Mouse (Mus musculus) forebrain, embryonic 16.5 days (tissue): Measurements from ENCODE around the gene Taf1c. TPM values are rescaled to one million over a fixed set of nuclear protein-coding genes. Genes with fewer than 3 reads are reported as not detected.

Source experiments
- ATAC-seq: fragments of 200-750 bp; cut with Nextera tagmentation; 2 replicates; pipeline ENCODE4 v1.8.0; 2017; ENCODE audit warnings: mild to moderate bottlenecking, moderate library complexity
- H3K27ac ChIP-seq: fragments of 300-500 bp; sonication (generic); 2 replicates; pipeline ENCODE4 v1.5.1; 2014; ENCODE audit warnings: low read length, control low read depth
- H3K27me3 ChIP-seq: fragments of 300-500 bp; sonication (generic); replicated peaks from 2 replicates; pipeline ENCODE4 v1.6.1; 2014; ENCODE audit warnings: low read length; ENCODE audit not compliant: control insufficient read depth, insufficient read depth
- H3K36me3 ChIP-seq: fragments of 300-500 bp; sonication (generic); 2 replicates; pipeline ENCODE4 v1.6.1; 2014; ENCODE audit not compliant: control insufficient read depth, insufficient read depth
- H3K4me1 ChIP-seq: fragments of 300-500 bp; sonication (generic); replicated peaks from 2 replicates; pipeline ENCODE4 v1.6.1; 2014; ENCODE audit warnings: low read length; ENCODE audit not compliant: control insufficient read depth, insufficient read depth
- H3K4me2 ChIP-seq: fragments of 300-500 bp; sonication (generic); 2 replicates; pipeline ENCODE4 v1.6.1; 2014; ENCODE audit warnings: mild to moderate bottlenecking, low read length, control low read depth
- H3K4me3 ChIP-seq: fragments of 300-500 bp; sonication (generic); replicated peaks from 2 replicates; pipeline ENCODE4 v1.5.1; 2014; ENCODE audit warnings: mild to moderate bottlenecking, low read length, control low read depth
- H3K9ac ChIP-seq: fragments of 300-500 bp; sonication (generic); replicated peaks from 2 replicates; pipeline ENCODE4 v1.6.1; 2014; ENCODE audit warnings: low read depth, low read length, control low read depth
- H3K9me3 ChIP-seq: fragments of 300-500 bp; sonication (generic); 2 replicates; pipeline ENCODE4 v1.6.1; 2016; ENCODE audit warnings: low read length; ENCODE audit not compliant: control insufficient read depth
- WGBS: fragments of 180-500 bp; shearing (Covaris S2); extraction: QIAGEN DNeasy Blood & Tissue Kit; methylation state at CpG from one replicate; pipeline ENCODE4 v1.1.7; 2014; 5-methylcytosine and 5-hydroxymethylcytosine counted together
- polyA plus RNA-seq: library from polyadenylated mRNA; unstranded; fragments of >200 nt; fragmentation: Nextera tagmentation; extraction: Ambion mirVana; gene quantifications from 2 replicates; pipeline ENCODE4 v1.2.1, GENCODE M21; 2015

Gene Taf1c
- polyA plus RNA-seq, 1 experiment from 2014 or later = 19.3 TPM

DNA sequence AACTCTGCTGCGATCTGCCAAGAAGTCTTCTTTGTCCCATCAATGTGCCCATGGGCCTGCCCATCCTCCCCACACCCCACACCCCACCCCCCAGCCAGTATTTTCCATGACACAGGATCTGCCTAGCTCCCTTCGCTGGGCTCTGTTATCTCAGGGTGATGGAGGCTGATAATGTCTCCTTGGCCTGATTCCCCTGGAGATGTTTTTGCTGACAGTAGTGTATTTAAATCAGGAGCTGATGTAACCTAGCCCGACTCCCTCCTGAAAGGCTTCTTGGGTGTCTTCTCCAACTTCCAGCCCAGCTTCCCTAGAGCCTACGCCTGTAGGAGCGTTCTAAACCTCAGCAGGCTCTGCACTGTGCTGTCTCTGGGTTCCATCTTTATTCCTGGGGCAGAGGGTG, 13.9 kb upstream of the Taf1c start:
- Histone ChIP-seq H3K4me2 (no peak overlapping the region), H3K4me1 (no peaks in the 10 kb centered on the region)
- 74% methylated on average over 5 of the region's 5 CpGs for WGBS

DNA sequence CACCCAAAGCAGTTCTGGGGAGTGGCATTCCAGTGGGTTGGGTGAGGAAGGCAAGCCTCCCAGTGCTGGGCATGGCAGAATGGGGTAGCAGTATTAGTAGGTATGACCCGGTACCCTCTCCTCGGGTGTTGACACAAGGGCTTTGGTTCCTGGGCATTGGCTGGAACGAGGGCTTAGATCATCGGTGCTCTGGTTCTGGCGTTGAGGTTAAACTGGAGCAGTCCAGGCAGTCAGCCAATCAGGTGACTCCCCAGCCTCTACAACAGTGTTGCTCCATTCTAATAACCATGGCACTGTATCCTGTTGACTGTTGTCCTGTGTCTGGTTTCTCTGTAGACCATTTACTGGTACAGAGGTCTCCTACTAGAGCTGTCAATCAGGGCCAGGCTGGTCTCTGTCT, 12.6 kb upstream of the Taf1c start:
- no peaks in the 10 kb centered on the region for H3K9me3 ChIP-seq
- no peak overlapping the region for H3K9ac ChIP-seq
- WGBS = 89% methylated on average over 5 of the region's 5 CpGs
- no peak overlapping the region for H3K4me2 ChIP-seq
- no peaks in the 10 kb centered on the region for H3K4me1 ChIP-seq
- no peak overlapping the region for H3K4me3 ChIP-seq
- H3K27ac ChIP-seq = no peak overlapping the region
- ATAC-seq = no peak
- no peaks in the 10 kb centered on the region for H3K36me3 ChIP-seq
- no peaks in the 10 kb centered on the region for H3K27me3 ChIP-seq

More for the DNA sequence above, 13.9 kb upstream of the Taf1c start:
- Histone ChIP-seq H3K4me3 (no peak overlapping the region), H3K27ac (no peak overlapping the region), H3K36me3 (no peaks in the 10 kb centered on the region), H3K9me3 (no peaks in the 10 kb centered on the region), H3K9ac (no peak overlapping the region), H3K27me3 (no peaks in the 10 kb centered on the region)
- ATAC-seq = no peak

DNA sequence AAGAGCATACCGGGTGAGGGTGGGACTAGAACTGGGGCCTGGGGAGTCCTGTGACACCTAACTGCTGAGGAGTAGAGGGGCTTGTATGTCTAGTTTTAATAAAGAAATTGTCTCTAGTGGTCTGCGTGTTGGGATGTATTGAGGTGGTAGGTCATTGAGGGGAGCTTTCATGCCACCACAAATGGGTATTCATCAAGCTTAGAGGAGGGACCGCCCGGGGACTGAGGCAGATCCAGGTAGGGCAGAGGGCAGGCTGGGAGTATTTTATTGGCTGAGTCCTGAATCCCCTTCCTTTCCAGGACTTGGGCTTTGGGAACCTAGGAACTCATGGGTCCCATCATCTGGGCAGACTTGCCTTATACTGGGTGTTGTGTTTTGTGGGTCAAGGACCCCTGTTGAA, 11.8 kb upstream of the Taf1c start:
- Histone ChIP-seq H3K36me3 (no peaks in the 10 kb centered on the region), H3K4me2 (no peak overlapping the region), H3K4me3 (no peak overlapping the region), H3K9me3 (no peaks in the 10 kb centered on the region), H3K9ac (no peak overlapping the region), H3K27ac (no peak overlapping the region), H3K27me3 (no peaks in the 10 kb centered on the region), H3K4me1 (no peaks in the 10 kb centered on the region)
- ATAC-seq = no peak
- WGBS = 77% methylated on average over 4 of the region's 4 CpGs

DNA sequence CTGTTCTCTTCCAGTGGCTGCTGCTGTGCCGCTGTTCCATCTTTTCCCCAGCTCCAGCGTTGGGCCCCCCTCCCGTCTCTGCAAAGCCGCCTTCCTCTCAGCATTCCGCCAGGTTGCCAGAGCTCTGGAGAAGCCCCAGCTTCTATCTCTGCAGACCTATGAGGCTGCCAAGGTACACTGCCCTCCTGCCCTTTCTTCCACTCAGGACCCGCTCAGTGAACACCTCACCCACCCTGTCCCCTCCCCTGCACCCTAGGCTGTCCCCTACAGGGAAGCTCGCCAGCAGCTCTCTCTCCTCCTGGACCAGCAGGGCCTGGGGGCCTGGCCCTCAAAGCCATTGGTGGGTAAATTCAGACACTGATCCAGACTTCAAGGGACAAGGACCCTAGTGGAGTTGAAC, 11.3 kb upstream of the Taf1c start:
- 74% methylated on average over 7 of the region's 7 CpGs for WGBS
- H3K27me3 ChIP-seq = no peaks in the 10 kb centered on the region
- H3K36me3 ChIP-seq = no peaks in the 10 kb centered on the region
- H3K9me3 ChIP-seq = no peaks in the 10 kb centered on the region
- no peak overlapping the region for H3K27ac ChIP-seq
- H3K4me3 ChIP-seq = no peak overlapping the region
- no peak overlapping the region for H3K4me2 ChIP-seq
- no peak for ATAC-seq
- H3K9ac ChIP-seq = no peak overlapping the region
- H3K4me1 ChIP-seq = no peaks in the 10 kb centered on the region

DNA sequence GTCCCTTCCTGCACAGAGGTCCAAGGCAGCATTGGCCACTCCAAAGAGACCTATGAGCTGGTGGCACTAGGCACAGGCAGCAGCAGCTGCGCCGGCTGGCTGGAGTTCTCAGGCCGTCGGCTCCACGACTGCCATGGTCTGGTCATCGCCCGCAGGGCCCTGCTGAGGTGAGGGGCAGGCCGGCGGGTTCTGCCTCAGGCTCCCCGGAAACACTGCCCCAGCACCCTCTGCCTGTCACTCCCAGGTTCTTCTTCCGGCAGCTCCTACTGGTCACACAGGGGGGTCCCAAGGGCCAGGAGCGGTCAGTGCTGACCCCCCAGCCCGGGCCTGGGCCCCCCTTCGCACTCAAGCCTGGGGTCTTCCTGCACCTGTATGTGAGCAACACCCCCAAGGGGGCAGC, 10.1 kb upstream of the Taf1c start:
- Histone ChIP-seq H3K4me1 (no peaks in the 10 kb centered on the region), H3K27me3 (no peaks in the 10 kb centered on the region), H3K9ac (no peak overlapping the region), H3K27ac (no peak overlapping the region), H3K4me3 (no peak overlapping the region), H3K4me2 (no peak overlapping the region), H3K36me3 (no peaks in the 10 kb centered on the region), H3K9me3 (no peaks in the 10 kb centered on the region)
- no peak for ATAC-seq
- WGBS = 70% methylated on average over 14 of the region's 14 CpGs

DNA sequence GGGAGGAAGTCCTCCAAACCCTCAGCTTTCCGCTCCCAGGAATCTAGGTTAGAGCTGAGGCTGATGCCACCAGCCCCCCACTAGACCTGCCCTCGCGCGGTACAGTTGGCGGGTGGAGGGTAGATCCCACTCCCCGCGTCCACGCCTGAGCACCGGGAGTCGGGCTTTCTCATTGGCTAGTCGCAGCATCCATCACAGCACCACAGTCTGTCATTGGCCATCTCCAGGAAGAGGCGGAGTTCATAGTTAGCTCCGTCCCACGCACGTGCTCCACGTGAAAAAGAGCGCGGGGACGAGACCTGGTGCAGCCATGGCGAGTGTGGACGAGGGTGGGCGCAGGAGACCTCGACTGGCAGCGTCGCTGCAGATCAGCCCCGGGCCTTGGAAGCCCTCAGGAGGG, 7.4 kb upstream of the Taf1c start, which contains the start of gene Adad2:
Adad2 (plus strand) TSS at position 277 of the 400 bp plus-strand sequence.
- no peaks in the 10 kb centered on the region for H3K27me3 ChIP-seq
- no peak within 1 kb of the TSS for H3K4me3 ChIP-seq
- no peaks in the 10 kb centered on the region for H3K9me3 ChIP-seq
- no peak within 1 kb of the TSS for H3K9ac ChIP-seq
- no peak for ATAC-seq
- no peaks in the 10 kb centered on the region for H3K36me3 ChIP-seq
- H3K4me1 ChIP-seq = no peaks in the 10 kb centered on the region
- H3K4me2 ChIP-seq = no peak within 1 kb of the TSS
- 86% methylated on average over 26 of the region's 26 CpGs for WGBS
- no peak within 1 kb of the TSS for H3K27ac ChIP-seq

DNA sequence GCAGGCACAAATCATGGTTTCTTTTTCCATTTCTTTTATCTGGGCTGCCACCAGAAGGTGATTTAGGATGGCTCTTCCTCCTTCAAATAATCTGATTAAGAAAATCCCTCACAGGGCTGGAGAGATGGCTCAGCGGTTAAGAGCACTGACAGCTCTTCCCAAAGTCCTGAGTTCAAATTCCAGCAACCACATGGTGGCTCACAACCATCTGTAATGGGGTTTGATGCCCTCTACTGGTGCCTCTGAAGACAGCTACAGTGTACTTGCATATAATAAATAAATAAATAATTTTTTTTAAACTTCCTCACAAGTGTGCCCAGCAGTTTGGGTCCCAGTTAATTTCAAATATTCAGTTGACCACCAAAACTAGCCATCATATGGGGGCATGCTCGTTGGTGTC, 1.2 kb upstream of the Taf1c start:
- Histone ChIP-seq H3K4me2 (no peak overlapping the region), H3K36me3 (peaks cover 10% of the 10 kb centered on the region; the same call in 1 of the 2 replicates), H3K9ac (no peak overlapping the region), H3K27me3 (no peaks in the 10 kb centered on the region), H3K4me1 (peaks cover 11% of the 10 kb centered on the region), H3K4me3 (no peak overlapping the region), H3K9me3 (no peaks in the 10 kb centered on the region), H3K27ac (no peak overlapping the region)
- ATAC-seq = no peak
- WGBS = 85% methylated on average over 2 of the region's 2 CpGs

DNA sequence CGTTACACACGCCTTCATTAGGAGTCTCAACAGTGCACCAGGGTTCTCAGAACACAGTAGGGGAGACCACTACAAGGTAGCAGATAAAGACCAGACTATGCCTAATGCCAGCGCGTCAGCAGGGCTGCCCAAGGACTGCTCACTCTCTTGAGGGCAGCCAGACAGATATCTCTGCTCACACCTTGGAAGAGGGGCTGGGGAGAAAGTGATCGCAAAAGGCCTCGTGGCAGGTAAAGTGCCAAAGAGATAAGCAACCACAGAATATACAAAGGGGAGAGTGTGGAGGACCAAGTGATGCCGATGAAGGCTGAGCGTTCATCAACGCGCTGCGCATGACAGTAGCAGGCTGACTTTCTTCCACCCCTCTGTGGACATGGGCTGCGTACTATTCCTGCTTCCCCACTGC, 621 bp downstream of the Taf1c start:
- Histone ChIP-seq H3K9ac (peak overlapping the region; percentile 82), H3K27ac (no peak overlapping the region), H3K27me3 (no peaks in the 10 kb centered on the region), H3K4me2 (peak overlapping the region; percentile 89), H3K9me3 (no peaks in the 10 kb centered on the region), H3K4me1 (peaks cover 11% of the 10 kb centered on the region), H3K4me3 (peak overlapping the region; percentile 81), H3K36me3 (peaks cover 20% of the 10 kb centered on the region)
- ATAC-seq = peak; percentile 9; the same call in 1 of the 2 replicates
- WGBS = 44% methylated on average over 12 of the region's 12 CpGs

DNA sequence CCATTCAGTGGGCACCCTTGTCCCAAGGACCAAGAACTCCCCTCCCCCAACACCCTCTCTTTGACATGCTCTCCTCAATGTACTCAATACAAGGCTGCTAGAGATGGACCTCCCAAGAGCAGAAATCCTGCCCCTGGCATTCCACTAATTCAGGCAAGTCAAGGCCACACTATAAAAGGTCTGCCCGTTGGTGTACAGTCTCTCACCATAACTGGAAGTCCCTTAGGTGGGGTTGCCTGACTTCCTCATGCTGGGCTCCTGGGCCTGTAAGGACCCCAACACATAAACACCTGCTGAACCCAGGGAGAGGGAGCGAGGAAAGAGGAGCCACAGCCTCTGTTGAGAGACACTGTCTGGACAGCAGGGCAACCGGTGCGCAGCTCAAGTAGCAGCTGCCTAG, 1.3 kb downstream of the Taf1c start:
- whole genome bisulfite sequencing = 92% methylated on average over 4 of the region's 4 CpGs
- no peaks in the 10 kb centered on the region for H3K27me3 ChIP-seq
- no peak overlapping the region for H3K27ac ChIP-seq
- peaks cover 11% of the 10 kb centered on the region for H3K4me1 ChIP-seq
- no peak for ATAC-seq
- no peak overlapping the region for H3K9ac ChIP-seq
- no peaks in the 10 kb centered on the region for H3K9me3 ChIP-seq
- peak overlapping the region; percentile 89; the same call in 1 of the 2 replicates for H3K4me2 ChIP-seq
- peaks cover 21% of the 10 kb centered on the region for H3K36me3 ChIP-seq
- no peak overlapping the region for H3K4me3 ChIP-seq

DNA sequence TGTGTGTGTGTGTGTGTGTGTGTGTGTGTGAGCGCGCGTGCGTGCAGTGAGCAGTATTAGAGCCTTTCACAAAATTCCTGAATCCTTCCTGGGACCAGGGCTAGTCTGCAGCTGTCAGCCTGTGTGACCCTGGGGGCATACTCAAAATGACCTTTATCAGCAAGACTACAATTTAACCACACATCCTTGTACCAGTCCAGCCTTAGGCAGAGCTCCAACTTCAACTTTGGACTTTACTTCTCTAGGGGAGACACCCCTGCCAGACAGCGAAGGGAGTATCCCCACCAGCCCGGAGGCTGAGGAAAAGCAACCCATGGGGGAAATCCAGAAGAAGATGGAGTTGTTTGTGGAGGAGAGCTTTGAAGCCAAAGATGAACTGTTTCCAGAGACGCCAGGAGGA, 13.6 kb downstream of the Taf1c start:
- Histone ChIP-seq H3K4me3 (no peak overlapping the region), H3K27me3 (no peaks in the 10 kb centered on the region), H3K36me3 (no peaks in the 10 kb centered on the region), H3K9me3 (no peaks in the 10 kb centered on the region), H3K9ac (no peak overlapping the region), H3K4me1 (no peaks in the 10 kb centered on the region), H3K4me2 (no peak overlapping the region), H3K27ac (no peak overlapping the region)
- no peak for ATAC-seq
- 94% methylated on average over 7 of the region's 7 CpGs for WGBS
